Mouse (Mus musculus) ES-Bruce4 (cell line): ENCODE measurements around the gene Bpifb1.
"Not testable (repeated sequence)": the region's sequence is repeated elsewhere in the genome, so short reads cannot be mapped to it uniquely, and the experiment has no call there.

Experiments
- CTCF ChIP-seq: IDR thresholded peaks from one replicate; pipeline ENCODE4 v1.8.1; 2011; ENCODE audit warnings: low read depth, low read length
- POLR2A ChIP-seq: IDR thresholded peaks from one replicate; pipeline ENCODE4 v1.8.1; 2011; ENCODE audit warnings: low read length; ENCODE audit not compliant: insufficient read depth

GRCm38 (mm10) chr2:154183061-154183460 is 7.6 kb upstream of the Bpifb1 start:
- not testable (repeated sequence) for TF ChIP-seq CTCF, POLR2A
